Mouse (Mus musculus) heart, adult 2 months (tissue): ENCODE measurements around the gene 9230112D13Rik. TPM values are rescaled to one million over a fixed set of nuclear protein-coding genes. Genes with fewer than 3 reads are reported as not detected.
A peak's percentile ranks its signal among the peaks of the same experiment; 100 is the strongest.

ENCODE experiments used
- DNase-seq, 2 experiments: peaks; one replicate each; pipeline ENCODE4 v3.0.0; 2021
- H3K27ac ChIP-seq: fragments of 200-600 bp; 2 replicates; pipeline ENCODE4 v1.8.1; 2022
- H3K27me3 ChIP-seq: fragments of 200-500 bp; 2 replicates; pipeline ENCODE4 v1.6.1; 2012; ENCODE audit warnings: mild to moderate bottlenecking, low read length, inconsistent platforms, mixed read lengths; ENCODE audit not compliant: control insufficient read depth, insufficient read depth
- H3K36me3 ChIP-seq: fragments of 200-500 bp; 2 replicates; pipeline ENCODE4 v1.6.1; 2012; ENCODE audit warnings: low read length, inconsistent platforms; ENCODE audit not compliant: control insufficient read depth, insufficient read depth
- H3K4me1 ChIP-seq: fragments of 200-500 bp; 2 replicates; pipeline ENCODE4 v1.6.1; 2011; ENCODE audit warnings: low read length; ENCODE audit not compliant: control insufficient read depth, insufficient read depth
- H3K4me3 ChIP-seq: fragments of 200-600 bp; 2 replicates; pipeline ENCODE4 v1.8.1; 2022
- H3K79me2 ChIP-seq: fragments of 200-500 bp; replicated peaks from 2 replicates; pipeline ENCODE4 v1.6.1; 2012; ENCODE audit warnings: mild to moderate bottlenecking, inconsistent platforms, low read length, moderate library complexity, mixed read lengths; ENCODE audit not compliant: control insufficient read depth, insufficient read depth
- H3K9ac ChIP-seq: fragments of 200-500 bp; 2 replicates; pipeline ENCODE4 v1.6.1; 2012; ENCODE audit warnings: low read depth, mild to moderate bottlenecking, control low read depth, inconsistent platforms, low read length, mixed read lengths
- CTCF ChIP-seq: fragments of 200-600 bp; IDR thresholded peaks from 2 replicates; pipeline ENCODE4 v1.8.1; 2022; ENCODE audit warnings: antibody characterized with exemption, mild to moderate bottlenecking, moderate library complexity
- EP300 ChIP-seq: fragments of 200-500 bp; IDR thresholded peaks from 2 replicates; pipeline ENCODE4 v1.6.1; 2011; ENCODE audit warnings: low read depth, low read length, control low read depth; ENCODE audit not compliant: insufficient read depth
- POLR2A ChIP-seq: fragments of 200-500 bp; IDR thresholded peaks from 2 replicates; pipeline ENCODE4 v1.6.1; 2011; ENCODE audit warnings: mild to moderate bottlenecking, low read depth, low read length, control low read depth; ENCODE audit not compliant: insufficient read depth
- WGBS: fragments of 180-500 bp; shearing (Covaris S2); methylation state at CpG from one replicate; pipeline ENCODE4 v1.1.7; 2018; 5-methylcytosine and 5-hydroxymethylcytosine counted together
- intact Hi-C: fragments of 180-260 bp; cut with DNase I; formaldehyde crosslinking; loops from one replicate; pipeline ENCODE4 v1.15.1; 2025
- polyA plus RNA-seq: library from polyadenylated mRNA; depleted of rRNA; stranded (reverse); fragments of >200 nt; gene quantifications from 2 replicates; pipeline ENCODE4 v1.2.3, GENCODE M21; 2012
- total RNA-seq, 2 experiments: library from RNA; stranded (reverse); gene quantifications; 2 replicates each; pipeline ENCODE4 v1.2.3; 2021

Gene 9230112D13Rik
- total and polyA plus RNA-seq, 3 experiments: not detected

DNA sequence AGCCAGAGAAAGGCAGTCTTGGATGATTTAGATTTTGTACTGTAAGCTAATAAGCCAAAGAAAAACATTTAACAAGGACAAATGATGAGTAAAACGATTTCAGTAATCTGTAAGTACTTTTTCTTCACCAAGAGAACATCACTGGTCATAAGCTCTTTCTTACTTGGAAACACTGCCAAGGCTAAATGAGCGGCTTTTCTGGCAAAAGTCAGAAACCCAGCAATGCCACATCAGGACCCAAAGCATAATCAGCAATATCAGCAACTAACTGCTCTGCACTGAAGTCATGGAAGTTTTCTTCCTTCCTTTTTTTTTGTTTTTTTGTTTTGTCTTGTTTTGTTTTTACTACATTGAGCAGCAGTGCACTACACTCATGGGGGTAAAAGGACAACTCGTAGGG is 25.3 kb downstream of the 9230112D13Rik start:
- H3K4me3 ChIP-seq: no peak overlapping the region
- H3K79me2 ChIP-seq: no peaks in the 10 kb centered on the region; the same call in 1 of the 2 replicates
- 37% methylated on average over 3 of the region's 3 CpGs for WGBS
- TF ChIP-seq POLR2A: no peak
- no peak for TF ChIP-seq EP300
- TF ChIP-seq CTCF: no peak
- intact Hi-C loops: no loop called here
- peaks cover 4% of the 10 kb centered on the region; the same call in 1 of the 2 replicates for H3K27me3 ChIP-seq
- H3K27ac ChIP-seq: no peak overlapping the region; the same call in 1 of the 2 replicates
- peaks cover 7% of the 10 kb centered on the region for H3K4me1 ChIP-seq
- peaks cover 18% of the 10 kb centered on the region for H3K36me3 ChIP-seq
- H3K9ac ChIP-seq: no peak overlapping the region
- DNase-seq: no peak

GRCm38 (mm10) chr14:34493682-34494081 is 28.9 kb downstream of the 9230112D13Rik start:
- no peak for DNase-seq
- intact Hi-C loops: no loop called here
- H3K36me3 ChIP-seq: peaks cover 26% of the 10 kb centered on the region
- no peak overlapping the region; the same call in 1 of the 2 replicates for H3K9ac ChIP-seq
- peaks cover 8% of the 10 kb centered on the region for H3K4me1 ChIP-seq
- H3K27ac ChIP-seq: no peak overlapping the region
- H3K4me3 ChIP-seq: no peak overlapping the region
- H3K27me3 ChIP-seq: 0 out of 2 replicates have a peak, but pooled peaks cover 2% of the 10 kb centered on the region
- H3K79me2 ChIP-seq: no peaks in the 10 kb centered on the region; the same call in 1 of the 2 replicates
- WGBS: 63% methylated on average over 3 of the region's 3 CpGs
- TF ChIP-seq EP300 (no peak), POLR2A (no peak), CTCF (no peak)

GRCm38 (mm10) chr14:34492688-34493087 is 29.9 kb downstream of the 9230112D13Rik start:
- 51% methylated on average over 2 of the region's 2 CpGs for WGBS
- Histone ChIP-seq H3K79me2 (no peaks in the 10 kb centered on the region; the same call in 1 of the 2 replicates), H3K27me3 (0 out of 2 replicates have a peak, but pooled peaks cover 2% of the 10 kb centered on the region), H3K27ac (no peak overlapping the region), H3K9ac (no peak overlapping the region), H3K4me3 (no peak overlapping the region), H3K4me1 (peaks cover 10% of the 10 kb centered on the region), H3K36me3 (peaks cover 30% of the 10 kb centered on the region)
- no peak for DNase-seq
- intact Hi-C loops: no loop called here
- no peak for TF ChIP-seq POLR2A
- no peak for TF ChIP-seq CTCF
- no peak for TF ChIP-seq EP300

DNA sequence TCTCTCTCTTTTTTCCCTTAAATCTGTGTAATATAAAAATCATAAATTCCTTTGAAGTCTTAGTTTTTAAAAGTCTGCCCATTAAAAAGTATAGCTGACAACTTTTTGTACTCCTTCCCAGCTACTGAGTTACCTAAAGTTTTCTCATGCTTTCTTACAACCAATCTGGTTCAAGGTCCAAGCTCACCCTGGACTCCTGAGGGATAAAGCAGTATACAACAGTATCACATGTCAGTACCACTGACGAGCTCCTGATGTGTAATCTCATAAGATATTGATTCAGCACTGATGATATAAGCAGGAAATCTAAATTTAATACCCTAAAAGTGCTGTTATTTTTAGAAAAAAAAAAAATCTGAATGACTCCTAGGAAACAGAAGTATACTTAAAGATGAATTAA is 31.6 kb downstream of the 9230112D13Rik start:
- H3K4me1 ChIP-seq: peaks cover 5% of the 10 kb centered on the region
- peaks cover 24% of the 10 kb centered on the region for H3K36me3 ChIP-seq
- 35% methylated on average over 1 of the region's 1 CpGs for WGBS
- no peak for TF ChIP-seq CTCF
- TF ChIP-seq EP300: no peak
- H3K4me3 ChIP-seq: no peak overlapping the region
- H3K9ac ChIP-seq: no peak overlapping the region
- H3K27me3 ChIP-seq: 0 out of 2 replicates have a peak, but pooled peaks cover 2% of the 10 kb centered on the region
- intact Hi-C loops: no loop called here
- no peak for DNase-seq
- peak overlapping the region; percentile 73; the same call in 1 of the 2 replicates for H3K27ac ChIP-seq
- no peaks in the 10 kb centered on the region; the same call in 1 of the 2 replicates for H3K79me2 ChIP-seq

GRCm38 (mm10) chr14:34489928-34490327 is 32.7 kb downstream of the 9230112D13Rik start:
- Histone ChIP-seq H3K36me3 (peaks cover 24% of the 10 kb centered on the region), H3K27me3 (0 out of 2 replicates have a peak, but pooled peaks cover 2% of the 10 kb centered on the region), H3K79me2 (no peaks in the 10 kb centered on the region; the same call in 1 of the 2 replicates), H3K9ac (no peak overlapping the region), H3K4me3 (no peak overlapping the region), H3K27ac (peak overlapping the region; percentile 73), H3K4me1 (peaks cover 8% of the 10 kb centered on the region)
- peak in 1 of 2 experiments; percentile 40 for DNase-seq
- WGBS: 12% methylated on average over 2 of the region's 2 CpGs
- TF ChIP-seq POLR2A (no peak), EP300 (no peak), CTCF (no peak)
- intact Hi-C loops: no loop called here

- TF ChIP-seq POLR2A (no peak), CTCF (peak; percentile 43)
- 38% methylated on average over 8 of the region's 8 CpGs for WGBS
- intact Hi-C loops: no loop called here
- no peak overlapping the region for H3K4me3 ChIP-seq
- no peaks in the 10 kb centered on the region for H3K27me3 ChIP-seq
- H3K9ac ChIP-seq: no peak overlapping the region
- peaks cover 31% of the 10 kb centered on the region for H3K36me3 ChIP-seq
- no peaks in the 10 kb centered on the region; the same call in 1 of the 2 replicates for H3K79me2 ChIP-seq
- DNase-seq: no peak
- peaks cover 16% of the 10 kb centered on the region for H3K4me1 ChIP-seq
- H3K27ac ChIP-seq: no peak overlapping the region; the same call in 1 of the 2 replicates
Observed at GRCm38 (mm10) chr14:34486169-34486568, 36.4 kb downstream of the 9230112D13Rik start.
